In genomic region chr2:71542816-71543301, GRCm38 (mm10) we compare ENCODE assay signal across 8 mouse cellular contexts. TPM values are rescaled to one million over a fixed set of nuclear protein-coding genes. Genes with fewer than 3 reads are reported as not detected.
DNase-seq lines count a peak whose midpoint lies in the region; ATAC-seq lines count a peak whose summit lies in the region.

No protein-coding gene starts in this region.

- no peak for DNase-seq in kidney, adult 9 months
- DNase-seq in adrenal gland, postnatal 36 days = peak; percentile 75 to 82
- DNase-seq in urinary bladder, postnatal 14 days (ENCODE audit: low spot score) = peak; percentile 65
- DNase-seq in cerebellum, postnatal 25 days = no peak

- H3K4me3 ChIP-seq in kidney, embryonic 15.5 days (replicated peaks) = peak overlapping the region; percentile 30
- peak overlapping the region; percentile 29 for H3K4me3 ChIP-seq in heart, embryonic 16.5 days (ENCODE audit: low read length)
- H3K4me3 ChIP-seq in liver, embryonic 16.5 days (ENCODE audit: low read depth, low read length) = peak overlapping the region; percentile 17; the same call in 1 of the 2 replicates

- WGBS in kidney, embryonic 15.5 days = 0% methylated on average over 29 of the region's 30 CpGs
- WGBS in heart, embryonic 16.5 days = 1% methylated on average over 29 of the region's 30 CpGs
- under 1% methylated on average over 29 of the region's 30 CpGs for WGBS in liver, embryonic 16.5 days (ENCODE audit: insufficient replicate concordance)

- H3K4me2 ChIP-seq in kidney, embryonic 15.5 days = peak overlapping the region; percentile 46
- peak overlapping the region; percentile 36; the same call in 1 of the 2 replicates for H3K4me2 ChIP-seq in heart, embryonic 16.5 days (ENCODE audit: low read depth, low read length)
- no peak overlapping the region for H3K4me2 ChIP-seq in liver, embryonic 16.5 days (ENCODE audit: low read depth, low read length)

- H3K36me3 ChIP-seq in kidney, embryonic 15.5 days = no peaks in the 10 kb centered on the region
- H3K36me3 ChIP-seq in heart, embryonic 16.5 days (ENCODE audit: control insufficient read depth, insufficient read depth) = no peaks in the 10 kb centered on the region
- no peaks in the 10 kb centered on the region for H3K36me3 ChIP-seq in liver, embryonic 16.5 days (ENCODE audit: control insufficient read depth, insufficient read depth)

- peak; percentile 19; the same call in 1 of the 2 replicates for ATAC-seq in kidney, embryonic 15.5 days (replicated peaks; ENCODE audit: low FRiP score)
- ATAC-seq in heart, embryonic 16.5 days (replicated peaks; ENCODE audit: extremely low read depth, insufficient read depth, low FRiP score) = peak; percentile 64
- ATAC-seq in liver, embryonic 16.5 days (ENCODE audit: low read depth) = no peak
- ATAC-seq in erythroid progenitor cell, adult 5-6 weeks (replicated peaks; ENCODE audit: low FRiP score, poor library complexity, severe bottlenecking) = no peak

- no peak overlapping the region for H3K27ac ChIP-seq in kidney, embryonic 15.5 days
- no peak overlapping the region for H3K27ac ChIP-seq in heart, embryonic 16.5 days (ENCODE audit: low read length)
- H3K27ac ChIP-seq in liver, embryonic 16.5 days (ENCODE audit: low read length) = no peak overlapping the region

- peaks cover 96% of the 10 kb centered on the region for H3K27me3 ChIP-seq in kidney, embryonic 15.5 days
- peaks cover 79% of the 10 kb centered on the region for H3K27me3 ChIP-seq in heart, embryonic 16.5 days (ENCODE audit: control insufficient read depth, insufficient read depth, low read length)
- peaks cover 96% of the 10 kb centered on the region for H3K27me3 ChIP-seq in liver, embryonic 16.5 days (ENCODE audit: control insufficient read depth, insufficient read depth, low read depth, low read length)

- H3K9me3 ChIP-seq in kidney, embryonic 15.5 days (replicated peaks) = no peaks in the 10 kb centered on the region
- no peaks in the 10 kb centered on the region for H3K9me3 ChIP-seq in heart, embryonic 16.5 days (replicated peaks; ENCODE audit: control insufficient read depth, low read length)
- no peaks in the 10 kb centered on the region for H3K9me3 ChIP-seq in liver, embryonic 16.5 days (replicated peaks; ENCODE audit: control insufficient read depth, low read length)

- H3K4me1 ChIP-seq in kidney, embryonic 15.5 days = peaks cover 67% of the 10 kb centered on the region
- peaks cover 25% of the 10 kb centered on the region for H3K4me1 ChIP-seq in heart, embryonic 16.5 days (ENCODE audit: control insufficient read depth, insufficient read depth, low read length)
- H3K4me1 ChIP-seq in liver, embryonic 16.5 days (ENCODE audit: control insufficient read depth, low read depth, low read length) = peaks cover 19% of the 10 kb centered on the region

- no peak overlapping the region for H3K9ac ChIP-seq in kidney, embryonic 15.5 days
- no peak overlapping the region for H3K9ac ChIP-seq in heart, embryonic 16.5 days (ENCODE audit: low read length)
- no peak overlapping the region for H3K9ac ChIP-seq in liver, embryonic 16.5 days (ENCODE audit: low read depth, low read length)

RNA-seq across cellular contexts. Expression of gene Dlx2, which starts 3.7 kb away (rescaled TPM):
- polyA plus RNA-seq in kidney, embryonic 15.5 days (2015; fragmentation: Nextera tagmentation; extraction: Ambion mirVana) = 0.16 and 0.17 TPM in 2 replicates
- under 1 TPM in 1 of 2 experiments, not detected in 1; 0.16 TPM for total RNA-seq in adrenal gland, postnatal 36 days (2021)
- polyA plus RNA-seq in heart, embryonic 16.5 days (2015; fragmentation: Nextera tagmentation; extraction: Ambion mirVana) = 0.11 TPM in 1 of 2 replicates, not detected in the other
- polyA plus RNA-seq in liver, embryonic 16.5 days (2015; fragmentation: Nextera tagmentation; extraction: Ambion mirVana) = 0.04 TPM in 1 of 2 replicates, not detected in the other
- not detected in 2 replicates for total RNA-seq in erythroid progenitor cell, adult 5-6 weeks (2015; ENCODE audit: low replicate concordance)
- not detected in 2 replicates for total RNA-seq in erythroid progenitor cell, adult 5-6 weeks (2017; ENCODE audit: low replicate concordance)

RNA-seq across cellular contexts. Expression of gene Dlx1, which starts 14.9 kb away (rescaled TPM):
- 0.18 and 0.27 TPM in 2 replicates for polyA plus RNA-seq in kidney, embryonic 15.5 days (2015; fragmentation: Nextera tagmentation; extraction: Ambion mirVana)
- total RNA-seq in adrenal gland, postnatal 36 days (2021) = under 1 TPM; 0.23 to 0.43 TPM
- polyA plus RNA-seq in heart, embryonic 16.5 days (2015; fragmentation: Nextera tagmentation; extraction: Ambion mirVana) = 0.15 and 0.29 TPM in 2 replicates
- polyA plus RNA-seq in liver, embryonic 16.5 days (2015; fragmentation: Nextera tagmentation; extraction: Ambion mirVana) = 0.06 TPM in 1 of 2 replicates, not detected in the other
- total RNA-seq in erythroid progenitor cell, adult 5-6 weeks (2015; ENCODE audit: low replicate concordance) = 2.2 TPM in 1 of 2 replicates, not detected in the other
- not detected in 2 replicates for total RNA-seq in erythroid progenitor cell, adult 5-6 weeks (2017; ENCODE audit: low replicate concordance)

Comparison
In these comparisons a context has a peak if more than half of its experiments do, and no peak if none do; other contexts are left out.
1. ATAC-seq: peak in kidney, embryonic 15.5 days (single experiment) and heart, embryonic 16.5 days (single experiment); none in liver, embryonic 16.5 days (single experiment) and erythroid progenitor cell, adult 5-6 weeks (single experiment).
2. DNase-seq: peak in adrenal gland, postnatal 36 days (2 of 2) and urinary bladder, postnatal 14 days (single experiment); none in kidney, adult 9 months (single experiment) and cerebellum, postnatal 25 days (0 of 2).
3. Peak in every context shown above with its lines, with median percentiles within 50 percentile points of each other: H3K4me3 ChIP-seq.